In the genomic region with DNA sequence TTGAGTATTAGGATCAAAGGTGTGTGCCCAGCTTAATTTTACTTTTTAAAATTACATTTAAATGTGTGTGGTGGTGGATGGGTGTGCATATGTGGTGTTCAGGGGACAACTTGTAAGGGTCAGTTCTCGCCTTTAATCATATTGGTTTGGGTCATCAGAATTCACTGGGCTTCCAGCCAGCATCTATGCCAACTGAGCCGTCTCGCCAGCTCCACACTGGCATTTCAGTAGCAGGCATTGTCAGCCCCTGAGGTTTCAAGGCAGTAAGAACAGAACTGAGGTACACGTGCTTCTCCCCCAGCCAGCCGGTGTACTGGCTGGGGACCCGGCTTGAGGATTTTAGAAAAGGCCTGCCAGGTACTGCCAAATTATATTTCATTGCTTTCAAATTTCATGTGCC, we compare ENCODE assay signal across 13 mouse cellular contexts.
"Had no signal": no experiment of that assay in that cellular context is flagged by ENCODE, and none has a peak within 500 bp of the region (broad histone marks: within the 10 kb centered on the region; RNA-seq: fewer than 3 reads in every experiment).

No protein-coding gene starts in this region.

- ATAC-seq: liver, postnatal 0 days; midbrain, embryonic 16.5 days had no signal

- H3K9me3 ChIP-seq: kidney, embryonic 15.5 days; limb, embryonic 12.5 days; liver, embryonic 13.5 days; lung, embryonic 15.5 days; midbrain, embryonic 12.5 days; neural tube, embryonic 13.5 days had no signal

- H3K36me3 ChIP-seq: kidney, embryonic 15.5 days; limb, embryonic 12.5 days; liver, embryonic 13.5 days; lung, embryonic 15.5 days; midbrain, embryonic 12.5 days had no signal

- H3K27me3 ChIP-seq: kidney, embryonic 15.5 days; limb, embryonic 12.5 days; lung, embryonic 15.5 days; midbrain, embryonic 12.5 days; neural tube, embryonic 13.5 days had no signal

- H3K4me1 ChIP-seq: limb, embryonic 12.5 days; liver, embryonic 13.5 days; lung, embryonic 15.5 days; midbrain, embryonic 12.5 days; neural tube, embryonic 13.5 days had no signal

- H3K4me3 ChIP-seq: kidney, embryonic 15.5 days; limb, embryonic 12.5 days; liver, embryonic 13.5 days; lung, embryonic 15.5 days; midbrain, embryonic 12.5 days; neural tube, embryonic 13.5 days had no signal

- H3K9ac ChIP-seq: kidney, embryonic 15.5 days; limb, embryonic 12.5 days; liver, embryonic 13.5 days; liver, postnatal 0 days; lung, embryonic 15.5 days; midbrain, embryonic 12.5 days; neural tube, embryonic 13.5 days had no signal

- H3K4me2 ChIP-seq: kidney, embryonic 15.5 days; limb, embryonic 12.5 days; liver, embryonic 13.5 days; lung, embryonic 15.5 days; midbrain, embryonic 12.5 days; neural tube, embryonic 13.5 days had no signal

- DNase-seq: kidney, postnatal 14 days; liver; liver, embryonic 13.5 days; liver, postnatal 0 days; lung, postnatal 14 days; right cerebral cortex, postnatal 25 days; thymus, postnatal 14 days had no signal

- H3K27ac ChIP-seq: kidney, embryonic 15.5 days; limb, embryonic 12.5 days; liver, embryonic 13.5 days; lung, embryonic 15.5 days; midbrain, embryonic 12.5 days; neural tube, embryonic 13.5 days had no signal
